Mouse (Mus musculus) 3134 (cell line): Measurements from ENCODE around the gene Mlip.
"Not testable (repeated sequence)": the region's sequence is repeated elsewhere in the genome, so short reads cannot be mapped to it uniquely, and the experiment has no call there.

Experiments used
- DNase-seq: peaks from one replicate; pipeline ENCODE4 v3.0.0-alpha.2; 2011; ENCODE audit warnings: low spot score; ENCODE audit not compliant: insufficient read length; ENCODE audit errors: extremely low read depth

Gene Mlip

GRCm38 (mm10) chr9:77252134-77252533 lies 100.6 kb downstream of the Mlip start:
- no peak for DNase-seq

GRCm38 (mm10) chr9:77251511-77252112 lies 101.2 kb downstream of the Mlip start:
- no peak for DNase-seq

- DNase-seq = no peak
These were observed 154.5 kb downstream of the Mlip start for GRCm38 (mm10) chr9:77198250-77198649.

GRCm38 (mm10) chr9:77179486-77179885 lies 173.3 kb downstream of the Mlip start:
- no peak for DNase-seq

DNA sequence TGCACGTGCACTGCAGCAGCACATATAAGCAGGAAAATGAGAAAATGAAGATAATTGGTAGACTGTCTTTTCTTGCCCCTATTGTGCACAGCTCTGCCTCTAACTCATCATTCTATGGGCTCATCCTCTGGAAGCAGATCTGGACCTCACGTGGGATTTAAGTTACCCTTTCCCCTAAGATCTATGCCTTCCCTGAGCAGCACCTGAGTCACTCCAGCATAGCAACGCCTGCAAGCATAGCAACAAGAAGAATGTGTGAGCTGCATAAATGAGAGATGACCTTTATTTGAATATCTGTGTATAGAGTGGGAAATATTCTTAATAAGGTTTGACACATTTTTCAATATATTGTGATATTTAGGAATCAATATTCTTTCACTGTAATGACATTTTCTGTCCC lies 176.9 kb downstream of the Mlip start:
- no peak for DNase-seq

DNA sequence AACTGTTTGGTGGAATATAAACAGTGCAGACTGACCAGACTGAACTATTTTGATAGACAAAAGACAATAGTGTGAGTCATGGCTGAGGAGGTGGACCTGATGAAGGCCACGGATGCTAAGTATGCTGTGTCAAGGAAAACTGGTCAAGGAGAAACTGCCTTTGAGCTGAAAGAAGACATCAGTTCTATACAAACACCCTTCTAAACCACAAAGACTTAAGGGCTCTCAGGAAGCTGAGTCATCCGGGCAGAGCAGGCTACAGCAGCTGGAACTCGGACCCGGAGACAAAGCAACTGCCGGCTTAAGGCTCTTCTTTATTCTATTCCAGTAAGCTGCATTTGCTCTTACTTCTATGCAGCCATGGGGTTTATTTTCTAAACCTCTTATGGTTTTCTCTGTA lies 180.7 kb downstream of the Mlip start:
- DNase-seq = peak; percentile 5

- DNase-seq = no peak
These were observed 186.9 kb downstream of the Mlip start for GRCm38 (mm10) chr9:77165877-77166276.

- no peak for DNase-seq
These were observed 191.0 kb downstream of the Mlip start for GRCm38 (mm10) chr9:77161764-77162163.

- DNase-seq = no peak
These were observed 192.4 kb downstream of the Mlip start for GRCm38 (mm10) chr9:77160277-77160926.

- DNase-seq = no peak
These were observed 204.1 kb downstream of the Mlip start for GRCm38 (mm10) chr9:77148518-77149257.

GRCm38 (mm10) chr9:77119735-77120134 lies 233.0 kb downstream of the Mlip start:
- DNase-seq = no peak

DNA sequence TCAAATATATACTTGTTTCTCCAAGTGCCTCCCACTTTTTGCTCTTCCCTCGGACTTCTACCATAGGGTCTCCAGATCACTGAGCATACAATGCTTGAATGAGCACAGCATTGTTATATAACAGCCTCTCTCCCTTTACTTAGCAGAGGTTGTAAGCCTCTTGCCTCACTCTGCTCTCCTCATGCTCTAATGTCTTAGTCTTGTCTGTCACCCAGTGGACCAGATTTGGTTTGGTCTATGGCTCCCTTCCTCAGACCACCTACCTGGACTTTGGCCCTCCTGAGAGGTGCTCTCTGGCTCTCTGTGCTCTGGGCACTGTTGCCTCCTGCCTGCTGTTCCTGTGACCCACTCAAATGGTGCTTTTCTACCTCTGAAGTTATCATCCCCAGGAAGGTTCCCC lies 255.9 kb downstream of the Mlip start:
- DNase-seq = no peak

DNA sequence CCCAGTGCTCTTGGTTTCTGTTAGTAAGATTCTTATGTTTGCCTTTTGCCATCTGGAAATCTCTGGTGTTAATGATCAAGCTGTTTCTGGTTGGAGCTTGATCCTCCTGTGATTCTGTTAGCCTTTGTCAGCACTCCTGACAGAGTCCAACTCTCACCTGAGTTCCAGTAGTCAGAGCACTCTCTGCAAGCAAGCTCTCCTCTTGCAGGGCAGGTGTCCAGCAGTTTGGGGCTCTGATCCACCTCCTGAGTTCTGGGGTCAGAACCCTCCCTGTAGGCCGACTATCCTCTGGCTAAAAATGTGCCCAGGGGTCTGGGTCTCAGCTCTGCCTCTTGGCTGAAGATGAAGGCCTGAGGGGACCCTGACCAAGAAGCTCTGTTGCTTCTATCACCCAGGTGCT lies 269.5 kb downstream of the Mlip start:
- DNase-seq = not testable (repeated sequence)

DNA sequence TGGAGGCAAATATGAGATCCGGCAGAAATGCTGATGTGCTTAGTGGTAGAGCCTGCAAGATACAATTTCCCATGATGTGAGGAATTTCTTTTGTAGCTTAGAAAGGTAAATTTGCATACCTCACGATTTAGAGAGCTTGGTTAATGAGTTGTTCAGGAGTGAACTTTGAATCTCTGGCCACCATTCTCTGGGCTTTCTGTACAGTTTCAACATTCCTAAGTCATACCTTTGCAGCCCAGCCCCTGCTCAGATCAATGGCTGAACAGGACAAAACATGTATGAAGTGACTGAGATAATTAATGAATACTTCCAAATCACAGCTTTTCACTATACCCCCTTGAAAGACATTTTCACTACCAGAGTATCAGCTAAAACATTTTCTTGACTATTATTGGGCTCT lies 281.1 kb downstream of the Mlip start:
- DNase-seq = no peak

DNA sequence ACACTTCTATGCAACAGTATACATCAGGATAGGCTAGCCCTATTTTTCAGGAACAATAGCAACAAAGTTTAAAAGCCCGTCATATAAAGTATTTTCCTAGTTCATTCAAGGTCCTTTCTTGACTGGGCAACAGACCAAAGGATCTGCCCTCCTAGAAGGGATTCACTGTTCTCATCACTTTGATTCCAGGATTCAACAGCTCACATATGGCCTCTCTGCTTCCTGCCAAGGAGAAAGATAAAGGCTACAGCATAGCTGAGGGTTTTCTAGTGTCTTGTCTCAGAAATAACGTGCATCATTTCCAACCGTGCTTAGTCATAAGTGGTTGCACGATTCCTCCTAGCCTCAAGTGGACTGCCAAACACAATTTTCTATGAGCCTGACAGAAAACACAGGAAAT lies 296.2 kb downstream of the Mlip start:
- DNase-seq = no peak

GRCm38 (mm10) chr9:77054426-77055193 lies 298.2 kb downstream of the Mlip start:
- no peak for DNase-seq
